Mouse (Mus musculus) adrenal gland, postnatal 4 days (tissue): Measurements from ENCODE around the gene Slc22a19. TPM values are rescaled to one million over a fixed set of nuclear protein-coding genes. Genes with fewer than 3 reads are reported as not detected.
"Not testable (repeated sequence)": the region's sequence is repeated elsewhere in the genome, so short reads cannot be mapped to it uniquely, and the experiment has no call there.

Source experiments
- DNase-seq, 2 experiments: peaks; one replicate each; pipeline ENCODE4 v3.0.0; 2021 to 2022; ENCODE audit warnings: low spot score in 2 of 2, mixed read lengths in 2 of 2
- long read RNA-seq, 2 experiments: library from polyadenylated mRNA; stranded (forward); transcript quantifications; one replicate each; pipeline ENCODE4 v2.0.0; 2021
- total RNA-seq, 2 experiments: library from RNA; stranded (reverse); gene quantifications; 2 replicates each; pipeline ENCODE4 v1.2.3; 2021

The Slc22a19 gene
- 1 to 10 TPM in 1 of 2 experiments, under 1 TPM in 1; 0.14 to 2.4 TPM for total RNA-seq
- long read RNA-seq, experiment 1 = 0 reads
- long read RNA-seq, experiment 2, partial matches to known transcripts = 0 of 2 reads
- long read RNA-seq, experiment 2, other reads (novel, unspliced or antisense) = 0 of 2 reads

DNA sequence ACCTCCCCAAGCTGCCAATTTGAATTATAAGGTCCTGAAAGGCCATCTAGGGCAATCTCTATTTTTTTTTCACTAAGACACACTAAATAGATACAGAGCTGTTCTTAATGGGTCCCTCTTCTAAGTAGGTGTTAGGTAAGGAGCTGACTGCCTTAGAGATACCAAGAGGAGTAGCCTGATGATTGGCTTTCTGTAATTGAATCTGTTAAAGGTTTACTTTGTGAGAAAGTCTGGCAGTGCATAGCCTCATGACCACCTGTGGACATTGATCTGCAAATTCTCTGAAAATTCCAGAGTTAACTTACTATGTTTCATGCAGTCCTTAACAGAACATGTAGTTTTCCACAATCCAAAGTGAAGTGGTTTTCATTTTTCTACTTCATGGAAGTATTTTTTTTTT lies at the start of gene Slc22a19:
Gene Slc22a19, minus strand, starts transcription at position 163 of the 400 bp plus-strand sequence.
- no peak for DNase-seq

DNA sequence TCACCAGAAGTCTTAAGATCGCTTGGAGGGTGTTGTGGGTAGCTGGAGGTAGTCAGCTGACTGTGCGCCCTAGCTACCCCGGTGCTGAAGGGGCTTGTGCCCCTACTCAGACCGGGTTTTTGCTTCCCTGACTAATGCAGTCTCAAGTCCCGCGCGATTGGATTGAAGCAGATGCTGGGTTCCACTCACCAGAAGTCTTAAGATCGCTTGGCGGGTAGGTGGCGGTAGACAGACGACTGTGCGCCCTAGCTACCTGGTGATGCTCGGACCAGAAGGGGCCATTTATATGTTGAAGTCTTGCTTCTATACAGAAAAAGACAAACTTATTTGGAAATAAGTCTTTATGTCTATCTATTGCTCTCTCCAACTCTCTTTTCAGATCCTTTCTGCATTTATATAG lies 42.3 kb upstream of the Slc22a19 start:
- not testable (repeated sequence) for DNase-seq

DNA sequence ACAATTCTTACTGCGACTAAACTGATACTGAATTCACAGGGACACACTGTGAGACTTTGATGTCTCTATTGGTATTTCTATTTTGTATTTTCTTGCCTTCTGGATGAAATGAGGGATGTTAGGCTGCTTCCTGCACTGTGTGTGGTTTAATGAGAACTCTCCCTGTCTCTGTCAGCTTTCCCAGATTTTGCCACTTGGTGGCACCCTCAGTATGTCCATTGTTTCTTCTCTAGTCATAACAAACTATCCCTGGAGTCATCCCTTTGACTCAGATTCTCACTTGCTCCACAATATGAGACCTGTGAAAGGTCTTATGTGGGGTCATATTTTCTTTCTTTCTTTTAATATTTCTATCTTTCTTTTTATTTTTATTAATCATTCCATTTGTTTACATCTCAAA lies 18.4 kb upstream of the Slc22a19 start:
- DNase-seq = no peak

DNA sequence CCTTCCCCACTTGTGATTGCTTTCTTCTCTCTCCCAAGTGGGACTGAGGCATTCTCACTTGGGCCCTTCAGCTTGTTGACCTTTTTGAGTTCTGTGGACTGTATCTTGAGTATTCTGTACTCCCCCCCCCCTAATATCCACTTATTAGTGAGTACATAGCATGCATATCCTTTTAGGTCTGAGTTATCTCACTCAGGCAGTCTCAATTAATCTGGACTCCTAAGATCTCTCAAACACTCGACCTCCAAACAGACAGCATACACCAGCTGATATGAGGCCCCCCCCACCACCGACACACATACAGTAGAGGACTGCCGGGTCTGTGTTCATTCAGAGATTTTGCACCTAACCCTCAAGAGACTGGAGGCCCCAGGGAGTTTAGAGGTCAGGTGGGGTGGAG lies 18.0 kb downstream of the Slc22a19 start:
- not testable (repeated sequence) for DNase-seq

DNA sequence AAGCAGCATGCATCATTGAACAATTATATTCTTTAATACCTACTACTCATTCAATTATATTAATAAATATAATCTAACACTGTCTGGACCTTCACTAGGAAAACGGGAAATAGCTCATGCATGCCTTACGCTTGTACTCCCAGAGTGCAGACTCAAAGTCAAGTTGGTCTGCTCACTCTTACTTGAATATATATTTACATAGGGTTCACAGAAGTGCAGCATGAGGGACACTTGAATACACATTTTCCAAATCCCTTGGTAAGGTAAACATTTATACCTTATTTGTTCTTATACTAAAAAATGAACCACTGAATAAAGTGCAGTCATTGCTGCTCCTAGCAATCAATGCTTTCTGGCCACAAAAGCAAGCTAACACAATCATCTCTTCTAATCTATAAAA lies 19.9 kb downstream of the Slc22a19 start:
- DNase-seq = no peak

DNA sequence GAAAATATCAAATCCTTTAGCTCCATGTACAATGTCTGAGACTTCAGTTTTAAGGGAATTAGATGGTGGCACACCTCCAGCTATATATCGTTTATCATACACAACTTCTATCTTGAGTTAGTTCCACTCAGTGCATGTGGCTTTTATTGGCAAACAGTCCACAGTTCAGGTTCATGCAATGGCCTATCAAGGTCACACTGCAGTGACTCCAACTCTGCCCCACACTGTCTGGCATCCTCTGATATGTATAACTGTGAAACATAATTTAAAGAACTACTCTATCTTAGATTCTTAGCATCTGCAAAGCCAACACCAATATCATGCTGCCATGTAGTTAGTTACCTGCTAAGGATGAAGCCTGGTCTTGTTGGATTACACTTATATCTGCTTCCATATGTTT lies 23.1 kb downstream of the Slc22a19 start:
- DNase-seq = no peak

DNA sequence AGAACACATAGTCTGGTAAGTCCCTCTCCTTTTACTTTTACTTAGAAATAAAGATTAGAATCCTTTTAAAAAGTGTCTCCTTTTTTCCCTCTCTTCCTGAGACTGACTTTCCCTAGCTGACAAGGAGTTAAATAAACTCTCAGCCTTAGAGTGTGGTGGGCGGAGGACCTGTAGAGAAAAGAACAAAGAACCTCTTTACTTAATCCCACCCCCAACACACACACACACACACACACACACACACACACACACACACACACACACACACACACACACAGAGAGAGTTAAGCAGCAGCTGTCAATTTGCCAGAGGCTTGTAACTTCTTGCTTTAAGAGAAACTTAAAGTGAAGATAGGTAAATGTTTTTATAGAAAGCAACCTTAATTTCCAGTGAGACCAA lies 39.1 kb downstream of the Slc22a19 start:
- no peak for DNase-seq

DNA sequence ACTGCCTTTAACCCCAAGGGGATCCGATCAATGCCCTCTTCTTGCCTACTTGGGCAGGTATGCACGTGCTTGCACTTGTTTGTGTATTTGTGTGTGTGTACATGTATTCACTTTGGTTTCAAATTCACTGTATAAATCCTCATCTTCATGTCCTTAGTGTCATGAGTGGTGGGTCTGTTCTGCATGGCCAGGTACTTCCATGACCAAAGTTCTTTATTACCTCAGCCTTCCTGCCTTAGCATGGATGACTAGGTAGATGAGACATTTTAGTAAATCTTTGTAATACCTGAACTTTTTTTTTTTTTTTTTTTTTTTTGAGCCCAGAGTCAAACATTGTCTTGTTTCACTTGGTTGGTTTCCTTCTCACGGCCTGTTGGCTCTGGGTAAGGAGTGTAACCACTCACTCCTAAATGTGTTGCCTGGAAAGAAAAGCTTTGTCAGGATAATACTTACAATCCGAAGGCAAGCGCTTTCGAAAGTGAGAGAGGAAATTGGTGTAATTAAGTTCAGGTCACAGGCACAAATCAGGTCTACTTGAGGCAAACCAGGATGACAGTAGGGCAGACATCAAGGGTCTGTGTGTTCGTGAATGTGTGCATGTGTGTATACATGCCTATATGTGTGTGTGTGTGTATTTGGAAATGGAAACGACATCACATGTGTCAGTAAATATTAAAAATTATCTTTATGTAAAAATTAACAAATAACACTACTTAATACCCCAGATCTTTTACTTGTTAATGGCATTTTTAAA lies 62.0 kb downstream of the Slc22a19 start:
- DNase-seq = no peak

DNA sequence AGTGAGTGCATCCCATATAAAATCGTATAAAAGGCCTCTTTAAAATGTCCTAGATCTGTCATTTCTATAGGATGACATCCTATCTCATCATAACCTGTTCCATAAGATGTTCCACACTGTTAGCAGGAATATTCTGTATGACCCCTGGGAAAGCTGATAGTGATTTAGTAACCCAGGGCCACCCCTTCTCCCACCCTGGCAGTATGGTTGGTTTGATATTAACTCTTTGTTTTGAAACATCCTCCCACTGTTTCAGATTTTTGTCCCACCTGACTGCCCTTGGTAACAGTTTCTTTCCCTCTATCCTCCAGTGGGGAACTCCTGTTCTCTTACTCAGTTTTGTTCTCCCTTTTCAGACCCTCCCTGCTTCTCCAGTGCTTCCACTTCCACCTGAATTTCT lies 77.3 kb downstream of the Slc22a19 start:
- no peak for DNase-seq

DNA sequence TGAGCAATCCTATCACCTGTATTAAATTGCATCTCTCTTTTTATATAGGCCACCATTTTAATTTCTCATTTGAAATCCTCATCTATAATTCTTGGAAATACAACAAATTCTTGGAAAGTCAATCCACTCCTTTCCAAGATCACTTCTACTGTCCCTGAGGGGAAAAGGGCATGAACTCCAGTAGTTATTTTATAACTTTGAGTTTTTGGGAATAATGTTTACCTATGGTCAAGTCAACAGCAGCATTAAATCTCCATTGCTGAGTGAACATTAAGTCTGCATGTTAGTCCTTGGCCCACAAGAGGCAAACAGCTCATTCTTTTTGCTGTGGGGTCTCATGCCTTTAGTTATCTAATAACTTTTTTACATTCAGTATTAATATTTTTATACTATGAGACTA lies 78.1 kb downstream of the Slc22a19 start:
- no peak for DNase-seq

Other genes starting within 250 kb of the Slc22a19 start
- 100 to 1,000 TPM; 130 to 147 TPM for gene Rtn3, start 228.0 kb downstream of the Slc22a19 start, total RNA-seq
- gene Atl3, start 217.3 kb downstream of the Slc22a19 start, total RNA-seq = 100 to 1,000 TPM; 112 to 117 TPM
- gene Pla2g16, start 153.9 kb downstream of the Slc22a19 start, total RNA-seq = 10 to 100 TPM; 33.0 to 41.5 TPM
- gene Lgals12, start 104.1 kb downstream of the Slc22a19 start, total RNA-seq = 10 to 100 TPM; 10.4 to 12.3 TPM
- not detected for gene Hrasls5, start 98.8 kb downstream of the Slc22a19 start, total RNA-seq
- not detected for gene Slc22a26, start 91.4 kb upstream of the Slc22a19 start, total RNA-seq